Mouse (Mus musculus) intestine, embryonic 15.5 days (tissue): ENCODE data around the gene Zfp46. TPM values are rescaled to one million over a fixed set of nuclear protein-coding genes. Genes with fewer than 3 reads are reported as not detected.

Experiments
- ATAC-seq: fragments of 200-750 bp; cut with Nextera tagmentation; 2 replicates; pipeline ENCODE4 v1.8.0; 2017; ENCODE audit warnings: moderate TSS enrichment, moderate library complexity
- H3K27ac ChIP-seq: fragments of 300-500 bp; sonication (generic); 2 replicates; pipeline ENCODE4 v1.5.1; 2015; ENCODE audit warnings: mild to moderate bottlenecking, inconsistent platforms
- H3K27me3 ChIP-seq: fragments of 300-500 bp; sonication (generic); replicated peaks from 2 replicates; pipeline ENCODE4 v1.6.1; 2015; ENCODE audit warnings: inconsistent platforms
- H3K36me3 ChIP-seq: fragments of 300-500 bp; sonication (generic); 2 replicates; pipeline ENCODE4 v1.6.1; 2015; ENCODE audit warnings: inconsistent platforms
- H3K4me1 ChIP-seq: fragments of 300-500 bp; sonication (generic); replicated peaks from 2 replicates; pipeline ENCODE4 v1.6.1; 2015; ENCODE audit warnings: inconsistent platforms
- H3K4me2 ChIP-seq: fragments of 300-500 bp; sonication (generic); replicated peaks from 2 replicates; pipeline ENCODE4 v1.6.1; 2015; ENCODE audit warnings: mild to moderate bottlenecking, inconsistent platforms
- H3K4me3 ChIP-seq: fragments of 300-500 bp; sonication (generic); replicated peaks from 2 replicates; pipeline ENCODE4 v1.5.1; 2015; ENCODE audit warnings: inconsistent platforms
- H3K9ac ChIP-seq: fragments of 300-500 bp; sonication (generic); 2 replicates; pipeline ENCODE4 v1.6.1; 2015; ENCODE audit warnings: inconsistent platforms
- H3K9me3 ChIP-seq: fragments of 300-500 bp; sonication (generic); 2 replicates; pipeline ENCODE4 v1.6.1; 2016; ENCODE audit warnings: inconsistent platforms
- WGBS: fragments of 180-500 bp; shearing (Covaris S2); methylation state at CpG from one replicate; pipeline ENCODE4 v1.1.7; 2015; 5-methylcytosine and 5-hydroxymethylcytosine counted together
- polyA plus RNA-seq: library from polyadenylated mRNA; unstranded; fragments of >200 nt; fragmentation: Nextera tagmentation; extraction: Ambion mirVana; gene quantifications from 2 replicates; pipeline ENCODE4 v1.2.1, GENCODE M21; 2015

The Zfp46 gene
- polyA plus RNA-seq, 1 experiment from 2014 or later, result 16.8 TPM

- ATAC-seq, result no peak
- no peak overlapping the region for H3K9ac ChIP-seq
These were observed 7.2 kb downstream of the Zfp46 start for GRCm38 (mm10) chr4:136291692-136292091.

DNA sequence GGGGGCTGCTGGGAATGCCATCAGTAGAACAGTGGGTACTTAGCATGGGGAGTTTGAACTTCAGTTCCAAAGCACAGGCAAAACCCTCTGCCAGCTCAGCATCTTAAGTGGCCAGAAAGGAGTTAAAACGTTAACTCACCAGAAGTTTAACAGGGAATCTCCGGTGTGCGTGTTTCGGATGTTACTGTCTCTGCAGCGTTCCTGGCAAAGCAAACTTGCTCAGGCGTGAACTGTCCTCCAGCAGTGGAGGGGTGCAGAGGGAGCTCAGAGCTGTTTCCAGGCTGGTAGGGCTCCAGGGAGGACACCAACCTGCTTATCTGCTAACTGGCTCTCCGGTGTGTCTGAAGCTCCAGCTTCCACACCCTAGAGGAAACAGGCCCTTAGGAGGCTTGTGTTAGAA is 11.5 kb downstream of the Zfp46 start:
- no peak for ATAC-seq

More at GRCm38 (mm10) chr4:136291692-136292091, 7.2 kb downstream of the Zfp46 start:
- no peak overlapping the region for H3K27ac ChIP-seq
- H3K4me3 ChIP-seq, result no peak overlapping the region
- no peaks in the 10 kb centered on the region for H3K27me3 ChIP-seq
- 92% methylated on average over 6 of the region's 6 CpGs for WGBS
- no peaks in the 10 kb centered on the region for H3K9me3 ChIP-seq
- H3K4me1 ChIP-seq, result peaks cover 2% of the 10 kb centered on the region
- H3K36me3 ChIP-seq, result peaks cover 47% of the 10 kb centered on the region
- H3K4me2 ChIP-seq, result no peak overlapping the region

GRCm38 (mm10) chr4:136302462-136302861 is 18.0 kb downstream of the Zfp46 start:
- Histone ChIP-seq H3K4me2 (no peak overlapping the region), H3K9ac (no peak overlapping the region), H3K27me3 (no peaks in the 10 kb centered on the region), H3K4me3 (no peak overlapping the region), H3K27ac (no peak overlapping the region), H3K36me3 (no peaks in the 10 kb centered on the region), H3K9me3 (no peaks in the 10 kb centered on the region), H3K4me1 (no peaks in the 10 kb centered on the region; the same call in 1 of the 2 replicates)
- peak; percentile 86 for ATAC-seq
- WGBS, result 43% methylated on average over 4 of the region's 4 CpGs

More for the DNA sequence above, 11.5 kb downstream of the Zfp46 start:
- no peaks in the 10 kb centered on the region for H3K4me1 ChIP-seq
- H3K9ac ChIP-seq, result no peak overlapping the region
- H3K9me3 ChIP-seq, result no peaks in the 10 kb centered on the region
- H3K27ac ChIP-seq, result no peak overlapping the region
- H3K36me3 ChIP-seq, result peaks cover 18% of the 10 kb centered on the region
- no peak overlapping the region for H3K4me3 ChIP-seq
- WGBS, result 64% methylated on average over 7 of the region's 7 CpGs
- H3K4me2 ChIP-seq, result no peak overlapping the region
- H3K27me3 ChIP-seq, result no peaks in the 10 kb centered on the region

DNA sequence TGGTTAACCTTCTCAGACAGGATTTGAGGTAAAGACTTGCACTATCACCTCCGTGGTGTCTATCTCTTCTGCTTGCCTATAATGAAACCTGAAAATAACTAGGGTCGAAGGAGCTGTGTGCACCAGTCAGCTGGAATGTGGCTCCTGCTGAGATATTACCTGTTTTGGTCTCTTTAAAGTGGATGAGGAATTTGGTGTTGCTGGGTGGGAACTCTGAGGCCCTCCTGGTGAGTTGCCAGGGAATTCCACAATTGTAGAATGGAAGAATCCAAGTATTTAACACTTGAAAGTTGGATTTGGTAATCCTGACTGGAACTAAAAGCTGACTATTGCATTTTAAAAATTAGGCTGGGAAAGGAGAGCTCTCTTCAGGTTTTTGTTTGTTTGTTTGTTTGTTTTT is 19.7 kb downstream of the Zfp46 start:
- no peaks in the 10 kb centered on the region for H3K27me3 ChIP-seq
- 44% methylated on average over 2 of the region's 2 CpGs for WGBS
- no peaks in the 10 kb centered on the region for H3K9me3 ChIP-seq
- ATAC-seq, result no peak
- no peak overlapping the region for H3K4me3 ChIP-seq
- H3K9ac ChIP-seq, result no peak overlapping the region
- no peak overlapping the region for H3K4me2 ChIP-seq
- no peak overlapping the region for H3K27ac ChIP-seq
- H3K36me3 ChIP-seq, result no peaks in the 10 kb centered on the region
- no peaks in the 10 kb centered on the region; the same call in 1 of the 2 replicates for H3K4me1 ChIP-seq

- H3K9ac ChIP-seq, result no peak overlapping the region
- ATAC-seq, result no peak
- no peak overlapping the region for H3K4me2 ChIP-seq
- H3K4me1 ChIP-seq, result peaks cover 5% of the 10 kb centered on the region
- no peaks in the 10 kb centered on the region for H3K9me3 ChIP-seq
- 60% methylated on average over 2 of the region's 2 CpGs for WGBS
- no peak overlapping the region for H3K27ac ChIP-seq
- H3K27me3 ChIP-seq, result no peaks in the 10 kb centered on the region
- no peak overlapping the region for H3K4me3 ChIP-seq
- no peaks in the 10 kb centered on the region for H3K36me3 ChIP-seq
These were observed 23.9 kb downstream of the Zfp46 start for GRCm38 (mm10) chr4:136308355-136308754.

DNA sequence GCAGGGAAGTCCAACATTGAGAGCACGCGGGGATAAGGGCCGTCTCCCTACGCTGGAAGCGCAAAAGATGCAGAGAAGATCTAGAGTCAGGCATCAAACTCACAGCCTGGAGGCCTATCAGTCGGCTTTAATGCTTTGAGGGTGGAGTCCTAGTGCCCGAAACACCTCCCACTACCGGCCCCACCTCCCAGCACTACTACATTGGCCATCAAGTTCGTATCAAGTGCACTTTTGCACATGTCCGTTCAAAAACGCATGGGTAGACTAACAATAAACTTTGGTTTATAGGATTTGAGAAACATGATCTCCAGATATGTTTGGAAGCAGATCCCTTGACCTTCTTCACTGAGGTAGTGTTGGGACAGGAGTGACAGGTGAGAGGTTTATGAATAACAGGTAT is 25.3 kb downstream of the Zfp46 start:
- Histone ChIP-seq H3K9ac (peak overlapping the region; percentile 58), H3K36me3 (no peaks in the 10 kb centered on the region), H3K9me3 (no peaks in the 10 kb centered on the region), H3K27me3 (no peaks in the 10 kb centered on the region), H3K27ac (peak overlapping the region; percentile 92), H3K4me3 (peak overlapping the region; percentile 99), H3K4me2 (peak overlapping the region; percentile 83), H3K4me1 (peaks cover 7% of the 10 kb centered on the region)
- ATAC-seq, result peak; percentile 47
- 2% methylated on average over 11 of the region's 11 CpGs for WGBS

DNA sequence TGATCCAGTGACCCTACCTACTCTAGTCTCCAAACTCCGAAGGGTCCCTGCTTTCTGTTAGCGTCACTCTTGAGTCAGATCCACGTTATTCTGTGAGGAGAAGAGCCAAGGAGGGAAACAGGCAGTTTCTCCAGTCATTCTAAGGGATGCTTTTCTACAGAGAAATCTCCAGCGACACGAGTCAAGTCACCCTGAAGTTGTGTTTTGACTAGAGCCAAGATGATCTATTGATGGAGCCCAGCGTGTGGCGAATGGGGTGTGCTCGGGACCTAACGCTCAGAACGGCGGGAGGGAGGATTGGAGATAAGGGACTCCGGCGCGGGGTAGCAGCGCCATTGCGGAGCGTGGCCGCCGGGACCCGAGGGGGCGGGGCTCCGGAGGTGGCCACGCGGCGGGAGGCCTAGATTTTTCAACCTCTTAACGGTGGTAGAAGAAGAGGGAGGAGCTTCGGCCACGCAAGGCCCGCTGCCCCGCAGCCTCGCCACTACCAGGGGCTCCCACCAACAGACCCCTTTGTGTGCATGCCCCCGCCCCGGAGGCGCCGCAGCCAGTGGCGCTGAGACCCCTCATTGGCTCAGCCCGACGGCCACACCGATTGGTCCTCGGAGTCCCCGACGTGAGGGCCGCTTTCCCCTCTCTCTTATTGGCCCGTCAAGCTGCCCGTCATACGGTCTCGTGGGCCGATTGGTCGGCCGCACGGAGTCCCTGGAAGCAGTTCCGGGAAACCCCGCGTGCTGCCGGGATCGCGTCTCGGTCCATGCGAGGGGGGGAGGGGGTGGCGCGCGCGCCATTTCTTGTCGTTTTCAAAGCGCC is 26.0 kb downstream of the Zfp46 start, which contains the start of gene Hnrnpr:
TSS of gene Hnrnpr (plus strand) at position 714 of the 813 bp plus-strand sequence.
- under 1% methylated on average over 65 of the region's 65 CpGs for WGBS
- H3K27me3 ChIP-seq, result no peaks in the 10 kb centered on the region
- peak; percentile 99 for ATAC-seq

GRCm38 (mm10) chr4:136311042-136311999 is 26.8 kb downstream of the Zfp46 start:
- WGBS, result under 1% methylated on average over 72 of the region's 81 CpGs

More for the DNA sequence above, 26.0 kb downstream of the Zfp46 start, which contains the start of gene Hnrnpr:
- peak within 1 kb of the TSS; percentile 99 for H3K4me3 ChIP-seq
- peak within 1 kb of the TSS; percentile 95 for H3K27ac ChIP-seq
- H3K9me3 ChIP-seq, result no peaks in the 10 kb centered on the region
- H3K4me1 ChIP-seq, result peaks cover 9% of the 10 kb centered on the region
- H3K9ac ChIP-seq, result peak within 1 kb of the TSS; percentile 93
- H3K4me2 ChIP-seq, result peak within 1 kb of the TSS; percentile 83
- no peaks in the 10 kb centered on the region for H3K36me3 ChIP-seq

GRCm38 (mm10) chr4:136312616-136313015 is 28.1 kb downstream of the Zfp46 start:
- H3K27ac ChIP-seq, result no peak overlapping the region
- peak overlapping the region; percentile 99 for H3K4me3 ChIP-seq
- peak overlapping the region; percentile 27; the same call in 1 of the 2 replicates for H3K9ac ChIP-seq
- peaks cover 9% of the 10 kb centered on the region for H3K4me1 ChIP-seq
- H3K9me3 ChIP-seq, result no peaks in the 10 kb centered on the region
- no peaks in the 10 kb centered on the region for H3K27me3 ChIP-seq
- H3K4me2 ChIP-seq, result peak overlapping the region; percentile 64
- WGBS, result 9% methylated on average over 4 of the region's 4 CpGs
- H3K36me3 ChIP-seq, result no peaks in the 10 kb centered on the region
- ATAC-seq, result no peak

More at GRCm38 (mm10) chr4:136311042-136311999, 26.8 kb downstream of the Zfp46 start:
- peak overlapping the region; percentile 64 for H3K4me2 ChIP-seq
- H3K36me3 ChIP-seq, result no peaks in the 10 kb centered on the region
- H3K4me1 ChIP-seq, result peaks cover 9% of the 10 kb centered on the region
- no peaks in the 10 kb centered on the region for H3K27me3 ChIP-seq
- H3K9me3 ChIP-seq, result no peaks in the 10 kb centered on the region
- H3K9ac ChIP-seq, result peak overlapping the region; percentile 93
- H3K27ac ChIP-seq, result peak overlapping the region; percentile 95
- ATAC-seq, result peak; percentile 65
- H3K4me3 ChIP-seq, result peak overlapping the region; percentile 99

DNA sequence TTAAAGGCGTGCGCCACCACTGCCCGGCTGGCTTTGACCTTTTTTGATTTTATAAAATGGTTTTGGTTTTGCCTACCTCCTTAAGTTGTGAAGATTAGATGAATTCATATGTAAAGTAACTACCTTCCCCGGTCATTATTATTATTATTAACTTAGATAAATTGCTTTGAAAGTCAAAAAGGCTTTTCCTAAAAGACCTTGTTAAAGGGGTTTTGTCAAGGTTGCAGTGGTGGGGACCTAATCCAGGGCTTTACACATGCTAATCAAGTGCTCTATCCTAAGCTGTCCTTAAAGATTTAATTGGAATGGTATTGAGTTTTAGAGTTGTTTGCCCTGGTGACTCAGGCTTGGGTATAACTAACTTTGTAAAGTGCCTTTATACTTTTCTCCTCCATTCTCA is 33.2 kb downstream of the Zfp46 start:
- Histone ChIP-seq H3K36me3 (peaks cover 23% of the 10 kb centered on the region; the same call in 1 of the 2 replicates), H3K4me1 (peaks cover 9% of the 10 kb centered on the region), H3K27ac (no peak overlapping the region), H3K4me3 (no peak overlapping the region), H3K27me3 (no peaks in the 10 kb centered on the region), H3K9ac (no peak overlapping the region), H3K4me2 (no peak overlapping the region), H3K9me3 (no peaks in the 10 kb centered on the region)
- WGBS, result 94% methylated on average over 4 of the region's 4 CpGs
- no peak for ATAC-seq

GRCm38 (mm10) chr4:136320016-136320415 is 35.5 kb downstream of the Zfp46 start:
- WGBS, result 81% methylated on average over 4 of the region's 4 CpGs
- Histone ChIP-seq H3K4me1 (0 out of 2 replicates have a peak, but pooled peaks cover 1% of the 10 kb centered on the region), H3K4me3 (no peak overlapping the region), H3K27me3 (no peaks in the 10 kb centered on the region), H3K36me3 (peaks cover 27% of the 10 kb centered on the region; the same call in 1 of the 2 replicates), H3K4me2 (no peak overlapping the region), H3K9ac (no peak overlapping the region), H3K9me3 (no peaks in the 10 kb centered on the region), H3K27ac (no peak overlapping the region)
- ATAC-seq, result no peak

DNA sequence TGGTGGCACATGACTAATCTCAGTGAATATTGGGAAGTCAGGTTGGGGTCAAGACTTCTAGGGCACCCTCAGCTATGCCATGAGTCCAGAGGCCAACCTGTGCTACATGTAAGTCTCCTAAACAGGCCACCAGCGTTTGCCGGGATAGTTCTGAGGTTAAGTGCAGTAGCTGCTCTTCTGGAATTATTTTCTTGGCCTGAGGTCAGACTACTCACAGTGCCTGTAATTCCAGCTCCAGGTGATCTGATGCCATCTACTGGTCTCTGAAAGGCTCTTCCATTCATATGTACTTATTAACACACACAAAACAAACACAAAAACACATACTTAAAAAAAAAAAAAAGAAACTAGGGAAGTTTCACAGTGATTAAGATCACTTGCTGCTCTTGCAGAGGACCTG is 39.7 kb downstream of the Zfp46 start:
- no peaks in the 10 kb centered on the region for H3K27me3 ChIP-seq
- H3K4me1 ChIP-seq, result no peaks in the 10 kb centered on the region
- no peak overlapping the region for H3K4me3 ChIP-seq
- H3K4me2 ChIP-seq, result no peak overlapping the region
- peaks cover 20% of the 10 kb centered on the region for H3K36me3 ChIP-seq
- H3K9ac ChIP-seq, result no peak overlapping the region
- ATAC-seq, result no peak
- WGBS, result 59% methylated on average over 2 of the region's 2 CpGs
- H3K27ac ChIP-seq, result no peak overlapping the region
- no peaks in the 10 kb centered on the region for H3K9me3 ChIP-seq
